Mouse (Mus musculus) adrenal gland, adult (tissue): ENCODE measurements around the gene Rab7b.

Experiments
- DNase-seq, 2 experiments: peaks; one replicate each; pipeline ENCODE4 v3.0.0; 2022 to 2023; ENCODE audit warnings: low spot score in 1 of 2; ENCODE audit not compliant: inconsistent age in 2 of 2

Rab7b gene

DNA sequence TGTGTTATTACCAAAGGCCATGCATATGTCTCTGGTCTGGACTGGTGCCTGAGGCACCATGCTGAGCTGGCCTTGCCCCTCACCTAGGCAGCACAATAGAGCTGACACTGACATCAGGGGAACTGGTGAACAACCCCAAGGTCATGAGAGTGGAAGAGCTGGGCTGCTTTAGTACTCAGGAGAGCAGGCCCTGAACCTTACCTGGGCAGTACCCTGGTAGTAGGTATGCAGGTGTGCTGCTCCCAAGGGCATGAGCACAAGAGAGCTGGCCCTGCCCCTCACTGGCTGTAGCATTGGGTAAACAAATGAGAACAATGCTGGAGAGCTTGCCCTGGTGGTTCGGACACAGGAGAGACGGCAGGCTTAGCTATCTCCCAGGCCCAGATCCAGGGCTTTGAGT, 6.8 kb downstream of the Rab7b start:
- no peak for DNase-seq

DNA sequence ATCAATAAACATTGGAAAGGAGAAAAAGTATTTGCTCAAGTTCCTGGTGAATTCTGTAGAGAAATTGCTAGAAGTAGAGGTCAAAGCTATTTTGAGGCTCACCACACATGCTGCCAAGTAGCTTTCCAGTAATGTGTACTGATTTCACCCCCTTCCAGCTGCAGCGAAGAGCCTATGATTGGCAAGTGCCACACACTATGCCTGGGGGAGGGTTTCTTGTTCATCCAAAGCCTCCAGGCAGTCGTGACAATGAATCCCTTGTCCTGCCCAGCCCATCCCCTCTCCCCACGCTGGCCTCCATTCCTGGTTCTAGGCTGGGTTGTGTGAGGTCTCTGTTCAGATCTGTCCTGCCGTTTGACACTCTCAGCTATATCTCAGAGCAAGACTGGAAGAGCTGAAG, 7.8 kb downstream of the Rab7b start:
- DNase-seq: no peak

DNA sequence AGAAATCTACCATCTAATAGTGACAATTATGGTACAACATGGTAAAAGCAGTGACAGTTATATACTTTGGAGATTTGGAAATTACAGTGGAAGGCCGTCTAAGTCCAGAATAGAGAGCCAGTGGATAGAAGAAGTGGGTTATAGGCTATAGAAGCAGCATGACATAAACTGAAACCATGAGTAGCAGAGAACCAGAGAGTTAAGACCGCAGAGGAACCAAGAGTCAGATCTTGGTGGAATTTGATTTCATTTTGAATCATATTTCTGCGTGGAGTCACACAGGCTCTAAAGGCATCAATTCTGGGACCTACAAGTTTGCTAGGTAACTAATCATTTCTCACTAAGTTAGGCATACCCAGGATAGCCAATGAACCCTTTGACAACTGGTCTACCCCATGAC, 10.3 kb downstream of the Rab7b start:
- DNase-seq: no peak

DNA sequence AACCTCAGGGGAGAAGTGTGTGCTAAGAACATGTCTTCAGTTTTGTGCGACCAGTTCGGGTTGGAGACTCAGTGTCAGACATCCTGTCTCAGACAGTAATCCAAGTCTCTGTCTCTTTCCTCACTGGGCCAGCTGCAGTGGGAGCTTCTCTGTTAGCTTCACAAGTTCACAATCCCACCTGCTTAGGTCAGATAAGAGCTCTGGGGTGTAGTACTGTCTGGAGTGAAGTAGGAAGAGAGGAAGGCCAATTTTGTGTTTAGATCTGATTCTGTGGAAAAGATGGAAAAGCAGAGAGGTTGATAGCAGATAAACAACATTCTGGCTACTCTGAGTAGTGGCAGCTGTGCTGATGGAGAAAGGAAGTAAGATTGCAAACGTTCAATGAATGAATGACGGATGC, 11.1 kb downstream of the Rab7b start:
- no peak for DNase-seq

DNA sequence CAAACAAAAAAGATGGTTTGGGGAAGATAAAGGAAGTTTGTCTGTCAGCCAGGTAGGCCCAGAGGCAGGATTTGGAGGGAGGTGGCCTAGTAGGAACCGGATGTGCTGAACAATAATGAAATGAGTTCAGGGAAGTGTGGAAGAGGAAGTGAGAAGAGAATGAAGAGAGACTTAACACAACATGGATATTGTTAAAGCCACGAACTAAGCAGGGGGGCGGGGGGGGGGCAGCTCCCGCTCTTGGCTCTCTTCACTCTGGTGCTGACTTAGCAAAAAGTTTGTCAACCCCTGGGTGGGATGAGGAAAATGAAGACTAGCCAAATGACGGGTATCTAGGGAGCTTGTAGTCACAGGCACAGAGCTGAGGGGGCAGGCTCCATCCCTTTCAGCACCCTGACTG, 12.0 kb downstream of the Rab7b start:
- no peak for DNase-seq

DNA sequence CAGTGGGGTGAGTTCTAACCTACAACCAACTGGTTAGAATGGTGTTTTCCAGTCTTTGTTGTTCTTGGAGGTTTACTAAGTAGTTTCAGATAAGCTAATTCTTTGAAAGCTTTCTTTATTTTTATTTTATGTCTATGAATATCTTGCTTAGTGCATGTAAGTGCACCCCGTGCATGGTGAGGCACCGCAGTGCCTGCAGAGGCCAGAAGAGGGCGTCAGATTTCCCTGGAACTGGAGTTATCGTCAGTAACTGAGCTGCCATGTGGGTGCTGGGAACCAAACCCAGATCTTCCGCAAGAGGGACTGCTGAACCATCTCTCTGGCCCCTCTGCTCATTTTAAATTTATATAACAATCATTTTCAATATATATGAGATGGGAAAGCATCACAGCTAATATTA, 12.9 kb downstream of the Rab7b start:
- no peak for DNase-seq

DNA sequence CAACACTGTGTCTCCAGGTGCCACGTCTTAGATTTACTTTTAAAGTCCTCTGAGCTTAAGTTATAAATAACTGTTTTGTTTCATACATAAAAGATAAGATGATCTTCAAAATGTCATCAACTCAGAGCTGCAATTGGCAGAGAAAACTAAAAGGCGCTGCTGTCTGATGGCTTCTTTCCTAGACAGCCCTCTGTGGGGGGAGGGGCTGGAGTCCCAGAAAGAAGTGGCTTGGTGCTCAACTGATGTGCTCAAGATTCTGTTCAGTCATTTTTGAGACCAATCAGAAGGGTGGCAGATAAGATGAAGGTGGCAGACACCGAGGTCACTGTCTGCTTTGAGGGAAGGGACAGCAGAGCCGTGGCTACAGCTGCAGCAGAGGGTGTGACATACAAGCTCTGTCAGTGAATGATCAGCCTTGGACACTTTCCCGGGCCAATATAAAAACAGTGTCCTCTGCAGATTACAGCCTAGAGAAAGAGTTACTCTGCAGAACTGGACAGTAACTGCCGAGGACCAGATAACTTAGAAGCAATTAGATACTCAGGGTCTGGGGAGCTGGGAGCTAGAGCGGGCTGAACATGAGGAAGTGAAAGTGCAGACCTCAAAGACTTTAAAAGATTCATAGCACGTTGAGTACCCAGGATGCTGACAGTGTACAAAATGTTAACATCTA, 13.7 kb downstream of the Rab7b start:
- peak in 1 of 2 experiments; percentile 40 for DNase-seq

DNA sequence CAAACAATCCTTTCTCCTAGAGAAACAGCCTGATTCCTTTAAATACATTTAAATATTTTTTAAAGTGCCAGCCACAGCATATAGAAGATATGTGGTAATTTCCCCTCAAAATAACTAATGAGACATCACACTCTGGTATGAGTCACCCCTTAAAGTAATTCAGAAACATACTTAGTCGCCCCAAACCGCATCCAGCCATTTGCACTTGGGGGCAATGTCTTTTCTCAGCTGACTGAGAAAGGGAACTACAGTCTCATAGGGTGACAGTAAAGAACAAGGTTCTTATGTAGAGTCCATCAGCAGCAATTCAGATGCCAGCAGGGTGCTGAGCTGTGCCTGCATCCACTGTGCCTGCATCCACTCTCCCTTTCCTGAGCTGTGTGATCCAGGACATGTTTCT, 15.0 kb downstream of the Rab7b start:
- DNase-seq: no peak

DNA sequence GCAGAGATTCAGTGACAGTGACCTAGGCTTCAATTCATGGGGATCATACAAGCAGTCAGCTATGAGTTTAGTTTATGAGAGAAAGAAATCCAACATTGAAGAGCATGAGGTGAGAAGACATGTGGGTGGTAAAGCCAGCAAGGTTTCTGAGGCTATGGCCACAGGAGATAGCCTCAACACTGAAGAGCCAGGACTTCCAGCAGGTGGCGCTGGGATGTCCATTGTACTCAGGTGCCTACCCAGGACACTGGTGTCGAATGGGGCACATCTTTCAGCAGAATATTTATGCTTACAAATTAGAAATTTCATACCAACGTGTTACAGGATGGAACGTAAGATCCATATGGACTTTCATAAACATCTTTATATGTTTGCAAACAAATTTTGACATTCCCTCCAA, 19.8 kb downstream of the Rab7b start:
- DNase-seq: peak; percentile 58 to 83

DNA sequence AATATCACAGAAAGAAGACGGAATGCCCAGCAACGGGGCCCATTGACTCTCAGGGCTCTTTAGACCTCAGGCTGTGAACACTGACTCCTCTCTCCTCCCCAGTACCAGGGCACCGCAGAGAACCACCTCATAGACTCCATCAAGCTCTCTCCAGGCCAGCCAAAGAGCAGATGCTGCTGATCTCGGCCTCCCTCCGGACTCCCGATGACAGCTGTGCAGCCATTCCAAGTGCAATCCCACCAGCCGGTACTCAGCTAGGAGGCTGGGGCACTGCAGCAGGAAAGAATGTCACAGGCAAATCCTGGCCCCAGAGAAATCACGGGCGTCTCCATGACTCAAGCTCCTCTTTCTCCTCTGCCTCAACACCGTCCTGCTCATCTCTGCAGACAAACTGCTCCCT, 23.0 kb downstream of the Rab7b start:
- no peak for DNase-seq

DNA sequence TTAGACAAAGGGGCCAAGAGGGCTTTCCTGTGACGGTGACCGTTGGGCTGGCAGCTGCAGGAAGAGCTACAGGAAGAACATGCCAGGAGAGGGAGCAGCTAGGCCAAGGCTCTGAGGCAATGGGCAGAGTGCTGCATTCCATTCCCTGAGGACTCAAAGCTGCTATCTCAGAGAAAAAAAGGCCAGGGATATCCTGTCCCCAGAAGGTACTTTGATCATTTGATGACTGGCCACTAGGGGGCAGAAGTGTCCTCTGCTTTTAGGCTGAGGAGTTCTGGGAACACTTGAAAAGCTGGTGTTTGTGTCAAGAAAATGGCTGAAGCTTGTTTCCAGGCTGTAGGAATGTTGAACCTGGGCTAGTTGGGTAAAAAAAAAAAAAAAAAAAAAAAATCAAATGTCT, 23.9 kb downstream of the Rab7b start:
- peak; percentile 88 to 96 for DNase-seq

DNA sequence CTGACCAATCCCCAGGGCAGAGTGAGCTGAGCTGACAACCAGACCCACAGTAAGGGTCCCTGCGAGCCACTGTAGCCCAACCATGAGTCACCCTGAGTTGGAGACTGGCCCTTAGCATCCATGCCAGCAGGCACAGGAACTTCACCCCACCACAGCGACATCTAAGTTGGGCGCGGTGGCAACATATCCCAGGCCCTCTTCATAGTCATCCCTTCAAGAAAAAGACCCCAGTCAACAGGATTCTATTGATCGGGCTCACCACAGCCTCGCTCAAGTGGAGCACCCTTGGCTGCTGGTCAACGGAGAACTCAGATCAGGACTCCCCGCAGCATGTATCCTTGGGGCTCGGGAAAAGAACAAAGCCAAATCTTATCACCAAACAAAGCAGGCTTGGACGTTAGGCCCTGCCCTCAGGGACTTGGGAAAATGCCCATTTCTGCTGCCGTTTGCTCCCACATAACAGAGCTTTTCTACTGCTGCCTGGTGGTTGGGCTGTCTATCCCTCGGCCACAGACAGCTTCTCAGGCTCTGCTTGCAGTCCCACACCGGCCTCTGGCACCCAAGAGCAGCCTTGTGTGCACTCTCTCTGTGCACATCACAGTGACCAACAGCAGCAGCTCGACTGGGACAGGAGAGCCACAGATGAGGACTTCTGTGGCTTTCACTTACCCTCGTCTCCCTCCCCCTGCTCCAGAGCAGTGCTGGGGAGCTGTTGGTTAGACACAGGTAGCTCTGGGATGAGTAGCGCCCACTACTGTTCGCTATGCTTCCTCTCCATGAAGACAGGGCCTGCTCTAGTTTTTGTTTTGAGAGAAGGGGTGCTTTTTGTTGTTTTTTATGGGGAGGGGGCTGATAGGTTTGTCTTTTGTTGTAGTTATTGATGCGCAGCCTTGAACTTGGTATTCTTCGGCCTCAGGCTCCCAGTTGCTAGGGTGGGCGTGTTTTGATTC, 26.2 kb downstream of the Rab7b start:
- peak; percentile 62 to 83 for DNase-seq

DNA sequence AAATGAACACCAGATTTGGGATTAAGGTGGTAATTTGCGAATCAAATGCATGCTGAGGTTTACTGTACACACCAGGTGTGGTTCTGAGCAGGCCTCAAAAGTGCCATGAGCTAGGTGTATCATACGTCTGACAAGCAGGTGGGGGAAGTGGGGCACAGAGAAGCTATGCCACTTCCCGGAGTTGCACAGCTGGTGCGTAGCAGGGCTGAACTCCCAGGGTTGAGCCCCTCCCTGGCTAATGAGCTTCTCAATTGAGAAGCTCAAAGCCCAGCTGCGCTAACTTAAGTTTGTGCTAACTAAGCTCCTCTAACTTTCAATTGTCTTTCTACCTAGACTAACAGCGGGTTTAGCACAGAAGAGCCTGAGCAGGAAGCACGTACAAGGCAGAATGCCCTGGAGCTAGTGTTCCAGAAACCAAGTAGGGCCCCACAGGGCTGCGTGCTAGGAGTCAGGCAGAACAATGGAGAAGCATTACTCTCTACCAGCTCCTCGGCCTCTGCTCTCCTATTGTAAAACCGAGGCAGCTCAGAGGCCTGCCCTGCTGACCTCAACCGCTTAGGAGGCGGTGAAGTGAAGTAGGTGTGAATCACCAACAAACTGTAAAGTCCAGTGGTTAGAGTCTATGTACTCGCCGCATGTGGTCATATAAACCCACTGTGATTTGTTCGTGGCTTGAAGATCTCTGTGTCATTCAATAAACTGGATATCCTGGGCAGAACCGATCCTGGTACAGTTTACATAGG, 30.6 kb downstream of the Rab7b start:
- no peak for DNase-seq

DNA sequence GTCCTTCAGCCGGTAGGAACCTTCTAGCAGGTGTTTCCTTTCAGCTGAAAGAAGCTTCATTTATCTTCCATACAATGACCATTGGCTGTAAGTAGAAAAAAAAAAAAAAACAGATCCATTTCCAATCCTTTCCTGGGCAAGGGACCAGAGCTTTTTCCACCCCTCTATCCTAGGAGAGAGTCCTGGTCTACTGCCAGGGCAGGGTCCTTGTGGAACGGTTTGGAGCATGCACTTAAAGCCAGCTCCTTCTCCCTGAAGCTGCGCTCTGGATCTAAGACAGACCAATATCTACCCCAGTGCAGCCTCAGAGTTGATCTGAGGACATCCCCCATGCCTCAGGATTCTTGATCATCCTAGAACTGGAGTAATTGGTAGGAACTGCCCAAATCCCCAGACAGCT, 33.5 kb downstream of the Rab7b start:
- DNase-seq: no peak

DNA sequence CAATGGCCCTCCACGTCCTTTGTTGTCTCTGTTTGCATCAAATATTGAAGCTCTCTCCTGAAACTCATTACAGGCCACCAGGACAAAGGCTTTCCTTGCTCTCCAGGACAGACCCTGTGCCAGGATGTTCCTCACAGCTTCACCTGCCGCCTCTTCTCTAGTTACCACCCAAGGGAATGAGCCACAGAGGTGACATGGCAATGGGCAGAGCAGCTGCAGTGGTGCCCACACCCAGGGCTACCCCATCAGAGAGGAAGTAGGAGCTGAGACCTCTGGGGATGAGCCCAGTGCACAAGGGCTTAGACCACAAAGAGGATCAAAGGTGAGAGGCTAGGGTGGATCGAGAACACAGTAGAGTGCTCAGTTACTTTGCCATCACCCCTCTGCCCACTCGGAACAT, 35.1 kb downstream of the Rab7b start:
- DNase-seq: no peak

DNA sequence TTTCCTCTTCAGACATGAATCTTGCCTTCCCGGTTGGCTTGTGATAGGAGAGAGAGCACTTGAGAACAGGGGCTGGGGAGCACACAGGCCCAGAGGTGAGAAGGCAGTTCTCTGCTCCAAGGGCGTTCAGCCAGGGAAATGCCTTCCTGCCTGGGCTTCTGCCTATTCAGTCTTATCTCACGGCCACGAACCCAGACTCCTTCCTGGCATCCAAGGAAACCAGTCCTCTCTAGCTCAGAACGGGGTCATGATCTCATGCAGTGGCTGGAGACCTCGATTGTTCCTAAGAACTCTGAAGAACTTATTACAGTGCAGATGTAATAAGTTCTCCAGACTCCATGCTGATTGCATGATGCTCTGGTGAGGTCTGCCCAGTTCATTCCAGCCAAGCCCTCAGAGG, 38.1 kb downstream of the Rab7b start:
- peak; percentile 48 to 75 for DNase-seq

DNA sequence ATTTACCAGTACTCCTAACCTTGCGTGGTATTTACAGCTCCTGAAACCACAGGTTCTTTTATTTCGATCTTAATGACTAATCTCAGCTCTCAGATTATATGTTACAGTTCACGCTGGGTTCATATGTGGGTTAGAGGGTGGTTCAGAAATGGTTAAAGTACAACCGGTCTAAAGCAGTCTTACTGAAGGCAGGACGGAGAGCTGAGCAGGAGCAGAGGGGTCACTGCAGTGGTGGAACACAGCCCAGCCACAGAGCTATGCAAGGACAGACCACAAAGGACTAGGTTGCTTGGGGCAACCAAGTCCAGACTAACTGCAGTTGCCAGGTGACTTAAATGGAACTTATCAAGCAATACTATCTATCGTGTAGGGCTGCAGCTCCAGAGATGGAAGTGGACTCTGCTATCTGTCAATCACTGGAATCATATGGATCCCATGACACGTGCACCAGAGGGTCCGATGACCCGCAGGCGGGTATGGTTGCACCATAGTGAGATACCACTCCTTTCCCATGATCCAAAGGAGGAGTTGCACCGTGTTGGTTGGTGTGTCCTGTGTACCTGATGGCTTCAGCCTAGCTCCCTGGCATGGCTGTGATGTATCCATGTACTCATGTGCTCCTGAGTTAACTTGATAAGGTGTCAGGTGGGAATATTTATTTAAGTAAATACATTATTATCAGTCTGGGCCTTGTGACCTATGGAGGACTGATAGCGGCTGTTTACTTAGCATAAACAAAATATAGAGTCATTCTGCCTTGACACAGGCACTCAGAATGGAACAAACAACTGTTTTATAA, 42.3 kb downstream of the Rab7b start:
- DNase-seq: no peak

DNA sequence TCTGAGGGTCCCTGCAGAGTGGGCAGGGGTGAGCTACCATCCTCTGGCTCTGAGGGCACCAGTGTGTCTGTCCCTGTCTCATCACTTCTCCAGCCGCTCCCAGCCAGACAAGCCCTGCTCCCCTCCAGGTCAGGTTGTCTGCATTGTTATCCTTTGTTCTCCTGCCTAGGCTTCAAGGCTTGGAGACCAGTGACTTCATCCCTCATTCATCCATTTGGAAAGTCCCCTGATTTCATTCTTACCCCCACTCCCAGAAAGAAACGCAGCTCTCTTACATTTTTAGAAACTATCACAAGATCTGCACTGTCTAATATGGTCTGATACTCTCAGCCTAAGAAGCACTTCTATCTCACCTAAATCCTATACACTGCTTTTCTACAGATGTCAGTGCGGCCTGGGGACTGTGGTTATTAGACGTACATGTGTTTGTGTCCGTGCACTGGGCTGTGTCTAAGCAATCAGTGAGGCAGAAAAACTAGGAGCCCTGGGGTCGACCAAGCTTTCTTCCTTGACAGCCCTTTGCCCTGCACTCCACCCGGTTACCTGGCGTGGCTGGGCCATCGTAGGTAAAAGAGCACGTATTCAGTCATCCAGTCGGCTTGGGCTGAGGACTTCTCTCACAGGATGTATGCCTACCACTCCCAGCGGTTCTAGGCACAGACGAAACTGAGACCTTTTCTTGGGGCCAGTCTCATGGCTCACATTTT, 45.1 kb downstream of the Rab7b start:
- no peak for DNase-seq

DNA sequence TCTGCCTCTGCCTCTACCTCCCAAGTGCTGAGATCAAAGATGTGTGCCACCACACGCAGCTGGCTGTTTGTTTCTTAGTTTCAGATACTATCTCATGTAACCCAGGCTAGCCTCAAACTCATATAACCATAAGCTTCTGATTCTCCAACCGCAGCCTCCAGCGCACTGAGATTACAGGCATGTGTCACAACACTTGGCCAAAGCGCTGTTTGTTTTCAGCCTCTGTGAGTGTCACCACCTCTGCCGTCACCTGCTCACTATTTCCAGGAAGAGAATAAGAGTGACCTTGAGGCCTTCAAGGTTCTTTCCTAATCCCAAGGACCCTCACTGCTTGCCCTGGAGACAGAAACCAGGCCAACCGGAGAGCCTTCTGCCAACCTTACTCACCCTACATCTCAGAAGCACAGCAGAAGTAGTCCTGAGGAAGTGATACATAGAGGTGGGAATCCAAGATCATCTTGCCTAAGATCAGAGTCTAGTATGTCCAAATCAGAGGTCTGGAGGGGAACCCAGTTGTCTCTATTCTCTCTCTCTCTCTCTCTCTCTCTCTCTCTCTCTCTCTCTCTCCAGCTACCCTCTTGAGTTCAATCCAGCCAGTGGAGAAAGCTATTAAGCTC, 46.3 kb downstream of the Rab7b start:
- DNase-seq: peak in 1 of 2 experiments; percentile 51

DNA sequence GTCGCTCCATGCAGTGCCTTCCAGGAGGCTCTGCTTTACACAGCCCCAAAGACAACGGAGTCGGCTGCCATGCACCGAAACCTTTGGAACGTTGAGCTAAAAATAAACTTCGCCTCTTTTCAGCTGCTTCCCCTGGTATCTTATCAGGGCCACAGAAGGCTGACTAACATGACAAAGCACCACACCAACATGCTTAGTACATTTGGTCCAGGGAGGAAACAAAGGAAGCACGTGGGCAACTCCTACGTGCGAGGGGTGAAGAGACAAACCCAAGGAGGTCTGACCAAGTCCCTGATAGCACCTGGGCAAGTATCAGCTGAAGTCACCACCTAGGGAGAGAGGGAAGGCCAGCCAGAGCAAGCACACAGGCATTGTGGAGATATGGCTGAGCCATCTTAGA, 48.0 kb downstream of the Rab7b start:
- DNase-seq: peak in 1 of 2 experiments; percentile 72
